Mouse (Mus musculus): ENCODE measurements around the gene Hnf1b.

DNA sequence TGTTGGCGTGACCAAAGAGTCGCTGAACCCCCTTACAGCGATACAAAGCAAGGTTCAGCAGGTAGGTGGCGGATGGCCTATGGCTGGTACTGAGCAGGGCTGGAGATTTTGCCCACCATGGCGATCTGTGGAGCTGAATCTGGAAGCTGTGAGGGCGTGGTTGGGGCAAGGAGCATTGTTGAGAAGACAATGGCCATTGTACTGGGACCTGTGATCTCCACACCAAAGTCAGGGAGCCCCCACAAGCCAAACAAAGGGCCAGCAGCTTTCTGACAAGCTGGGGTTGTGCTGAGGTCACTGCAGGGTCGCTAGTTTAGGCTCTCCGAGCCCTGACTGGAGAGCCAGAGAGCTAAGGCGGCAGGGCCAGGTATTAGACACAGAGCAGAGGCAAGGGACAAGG is 15.4 kb downstream of the Hnf1b start:
- no peak for TF ChIP-seq POLR2A (IDR thresholded peaks at IDR 0.05; ENCODE audit: insufficient read depth, low read depth, low read length)
- no peak for TF ChIP-seq CTCF (IDR thresholded peaks at IDR 0.05)
- no peak for TF ChIP-seq EP300 (IDR thresholded peaks at IDR 0.05; ENCODE audit: insufficient read depth, low read depth, low read length)

All from heart, adult 2 months (tissue).